Mouse (Mus musculus) adrenal gland, adult 2 months (tissue): ENCODE data around the gene Rabep2. TPM values are rescaled to one million over a fixed set of nuclear protein-coding genes. Genes with fewer than 3 reads are reported as not detected.
"Not testable (repeated sequence)": the region's sequence is repeated elsewhere in the genome, so short reads cannot be mapped to it uniquely, and the experiment has no call there.

Experiments
- DNase-seq: peaks from one replicate; pipeline ENCODE4 v3.0.0; 2021
- long read RNA-seq: library from polyadenylated mRNA; stranded (forward); transcript quantifications from one replicate; pipeline ENCODE4 v2.0.0, GENCODE M21; 2021
- polyA plus RNA-seq: library from polyadenylated mRNA; depleted of rRNA; stranded (reverse); fragments of >200 nt; gene quantifications from 2 replicates; pipeline ENCODE4 v1.2.3, GENCODE M21; 2012; rRNA removed
- total RNA-seq, 2 experiments: library from RNA; stranded (reverse); gene quantifications; 2 replicates each; pipeline ENCODE4 v1.2.3; 2021

Gene Rabep2
- 10 to 100 TPM; 39.5 to 73.6 TPM for total RNA-seq
- polyA plus RNA-seq = 55.5 and 69.8 TPM in 2 replicates
- long read RNA-seq, partial matches to known transcripts = 1 of 18 reads
- long read RNA-seq, other reads (novel, unspliced or antisense) = 16 of 18 reads

DNA sequence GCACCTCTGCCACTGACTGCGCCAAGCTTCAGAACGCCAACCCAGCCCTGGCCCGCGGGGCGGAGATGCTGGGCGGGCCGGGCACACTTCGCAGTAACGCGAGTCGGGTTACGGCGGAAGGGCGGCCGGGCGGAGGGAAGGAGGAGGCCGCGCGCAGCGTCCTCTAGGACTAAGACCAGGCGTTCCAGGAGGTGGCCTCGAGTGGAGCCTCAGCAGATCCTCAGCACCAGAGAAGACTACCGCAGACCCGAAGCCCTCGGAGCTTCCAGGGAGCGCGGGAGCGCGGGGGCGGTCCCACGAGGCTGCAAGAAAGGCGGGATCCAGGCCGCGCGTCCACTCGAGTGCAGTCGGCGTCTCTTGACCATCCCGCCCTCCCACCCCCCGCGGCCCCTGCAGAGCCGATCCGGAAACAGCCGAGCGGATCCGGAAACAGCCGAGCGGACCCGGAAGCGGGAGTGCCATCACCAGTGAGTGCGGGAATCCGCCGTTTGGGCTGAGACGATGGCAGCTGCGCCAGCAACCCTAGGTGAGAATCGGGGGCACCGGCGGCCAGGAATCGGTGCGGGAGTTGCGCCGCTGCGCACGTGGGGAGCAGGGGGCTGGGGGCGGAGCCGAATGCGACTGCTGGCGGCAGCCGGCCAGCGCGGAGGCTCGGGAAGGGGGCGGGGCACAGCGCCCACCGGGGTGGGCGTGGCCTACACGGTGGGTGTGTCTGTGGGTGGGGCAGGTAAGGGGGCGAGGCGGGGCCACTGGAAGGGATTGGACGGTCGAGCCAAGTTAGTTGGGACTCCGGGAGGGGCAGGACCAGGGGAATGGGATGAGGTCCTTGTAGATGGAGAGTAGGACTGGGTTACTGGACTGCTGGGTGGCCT is at the start of gene Rabep2:
Gene Rabep2, plus strand, starts transcription at position 129 of the 872 bp plus-strand sequence.
- DNase-seq = peak; percentile 96

DNA sequence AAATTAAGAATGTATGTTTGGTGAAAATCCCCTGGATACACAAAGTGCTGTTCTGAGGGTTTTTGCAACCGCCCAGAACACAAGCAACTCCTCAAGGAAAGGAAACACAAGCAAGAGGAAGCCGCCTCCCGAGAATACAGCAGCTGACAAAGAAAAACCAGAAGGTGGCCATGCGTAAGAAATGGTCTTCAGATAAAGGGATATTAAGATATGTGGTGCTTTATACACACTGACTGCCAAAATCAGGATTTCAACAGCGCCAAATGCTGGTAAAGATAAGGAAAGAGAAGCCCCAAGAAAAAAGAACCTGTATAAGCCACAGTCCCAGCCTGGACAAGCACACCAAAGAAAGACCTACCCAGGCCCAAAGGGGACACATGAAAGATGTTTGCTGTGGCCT is 45.0 kb upstream of the Rabep2 start:
- DNase-seq = no peak

DNA sequence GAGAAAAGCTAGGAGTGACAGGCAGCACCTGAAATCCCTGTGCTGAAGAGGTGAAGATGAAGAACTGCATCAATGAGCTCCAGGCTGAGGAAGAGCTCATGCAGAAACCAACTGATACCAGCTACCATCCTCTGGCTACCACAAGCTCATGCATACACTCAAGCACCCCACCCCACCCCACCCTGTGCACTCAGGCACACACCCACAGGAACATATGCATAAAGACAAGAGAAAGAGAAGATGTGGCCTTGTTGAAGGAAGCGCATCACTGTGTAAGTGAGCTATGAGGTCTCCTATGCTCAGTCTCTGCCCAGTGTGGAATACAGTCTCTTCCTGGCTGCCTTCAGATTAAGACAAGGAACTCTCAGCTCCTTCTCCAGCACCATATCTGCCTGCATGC is 40.4 kb upstream of the Rabep2 start:
- DNase-seq = no peak

DNA sequence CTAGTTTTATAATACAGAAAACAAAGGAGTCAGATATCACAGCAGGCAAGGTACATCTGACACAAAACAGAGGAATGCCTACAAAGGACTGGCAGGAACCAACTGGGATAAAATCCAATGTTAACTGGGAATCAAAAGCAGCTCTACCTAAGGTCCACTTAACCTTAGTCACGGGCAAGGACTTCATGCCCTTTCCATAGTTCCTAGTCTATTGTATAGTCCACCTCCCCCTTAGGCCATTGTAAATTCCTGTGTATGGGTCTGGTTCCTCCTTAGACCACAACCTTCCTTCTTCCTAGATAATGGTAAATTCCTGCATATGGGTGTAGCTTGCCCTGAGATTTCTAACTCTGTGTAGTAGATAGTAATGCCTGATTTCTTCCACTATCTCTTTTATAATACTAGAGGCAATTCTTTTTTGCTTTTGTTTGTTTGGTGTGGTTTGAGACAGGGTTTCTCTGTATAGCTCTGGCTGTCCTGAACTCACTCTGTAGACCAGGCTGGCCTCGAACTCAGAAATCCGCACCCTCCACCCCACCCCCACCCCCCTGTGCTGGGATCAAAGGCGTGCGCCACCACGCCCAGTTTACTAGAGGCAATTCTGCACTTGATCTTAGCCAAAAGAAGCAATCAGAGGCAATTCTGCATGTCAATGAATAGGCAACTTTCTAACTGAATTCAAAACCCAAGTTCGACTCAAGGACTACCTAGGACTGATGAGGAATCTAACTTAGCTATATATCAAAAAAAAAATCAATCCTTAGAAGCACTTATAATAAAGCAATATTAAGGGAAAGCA is 36.3 kb upstream of the Rabep2 start:
- not testable (repeated sequence) for DNase-seq

DNA sequence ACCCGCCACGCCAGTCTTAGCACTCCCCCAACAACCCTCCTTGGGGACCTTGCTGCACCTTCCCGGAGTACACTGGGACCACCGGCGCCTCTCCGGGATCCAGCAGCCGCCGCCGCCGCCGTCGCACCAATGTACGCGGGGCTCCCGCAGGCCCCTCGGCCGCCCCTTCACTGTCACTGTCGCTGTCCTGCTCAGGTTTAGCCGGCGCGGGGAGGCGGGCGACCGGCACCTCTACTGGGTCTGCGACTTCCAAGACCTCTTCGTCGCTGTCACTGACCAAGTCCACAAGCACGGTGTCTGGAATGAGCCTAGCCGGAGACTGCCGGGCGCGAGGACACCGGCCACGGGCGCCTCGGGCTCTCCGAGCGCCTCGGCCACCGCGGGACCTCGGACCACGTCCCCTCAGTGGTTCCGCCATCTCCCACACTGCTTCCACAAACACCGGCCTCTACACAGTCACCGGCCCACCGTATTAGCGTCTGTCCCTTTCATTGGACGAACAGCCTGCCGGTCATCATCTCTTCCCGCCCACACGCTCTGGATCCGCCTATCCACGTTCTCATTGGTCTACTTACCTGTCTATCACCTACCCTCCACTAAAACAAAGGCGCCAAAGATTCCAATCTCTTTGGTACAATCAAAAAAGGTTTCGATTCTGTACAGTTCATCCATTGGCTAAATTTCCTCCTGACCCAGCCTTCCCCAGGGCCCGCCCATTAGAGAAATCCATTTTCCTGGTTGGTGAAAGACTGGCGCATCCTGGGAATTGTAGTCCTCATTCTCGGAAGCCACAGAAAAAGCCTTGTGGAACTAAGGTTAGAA is 32.0 kb upstream of the Rabep2 start, which contains the start of gene Nfatc2ip:
Gene Nfatc2ip, minus strand, starts transcription at position 440 of the 822 bp plus-strand sequence.
- DNase-seq = peak; percentile 96

DNA sequence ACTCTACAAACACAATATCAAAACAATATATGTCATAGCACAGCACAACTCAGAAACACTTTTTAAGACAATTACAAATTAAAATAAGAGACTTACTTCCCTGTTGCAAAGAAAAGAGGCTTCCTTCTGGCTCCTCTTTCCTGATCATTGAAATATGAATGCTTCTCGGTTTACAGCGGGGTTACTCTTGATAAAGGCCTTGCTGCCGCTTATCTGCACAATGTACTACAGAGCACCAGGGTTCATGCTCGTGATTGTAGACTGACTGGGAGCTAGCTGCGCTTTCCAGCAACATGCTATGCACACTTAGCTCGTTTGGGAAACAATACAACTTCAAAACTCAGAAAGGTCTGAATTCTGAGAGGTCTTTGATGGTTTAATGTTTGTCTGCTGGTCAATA is 31.3 kb upstream of the Rabep2 start:
- DNase-seq = no peak

DNA sequence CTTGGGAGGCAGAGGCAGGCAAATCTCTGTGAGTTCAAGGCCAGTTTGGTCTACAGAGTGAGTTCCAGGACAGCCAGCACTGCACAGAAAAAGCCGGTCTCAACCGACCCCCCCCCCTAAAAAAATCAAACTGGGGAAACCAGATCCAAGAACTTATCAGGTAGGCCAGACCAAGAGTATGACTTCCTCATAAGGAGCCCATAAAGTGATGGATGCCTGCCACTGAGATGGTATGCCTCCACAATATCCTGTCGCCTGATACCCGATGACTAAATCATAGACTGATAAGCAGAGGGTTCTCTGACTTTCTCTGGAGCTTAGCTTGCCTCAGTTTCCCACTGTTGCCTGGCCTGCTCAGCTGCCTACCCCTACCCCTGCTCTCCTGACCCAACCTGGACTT is 30.7 kb upstream of the Rabep2 start:
- no peak for DNase-seq

DNA sequence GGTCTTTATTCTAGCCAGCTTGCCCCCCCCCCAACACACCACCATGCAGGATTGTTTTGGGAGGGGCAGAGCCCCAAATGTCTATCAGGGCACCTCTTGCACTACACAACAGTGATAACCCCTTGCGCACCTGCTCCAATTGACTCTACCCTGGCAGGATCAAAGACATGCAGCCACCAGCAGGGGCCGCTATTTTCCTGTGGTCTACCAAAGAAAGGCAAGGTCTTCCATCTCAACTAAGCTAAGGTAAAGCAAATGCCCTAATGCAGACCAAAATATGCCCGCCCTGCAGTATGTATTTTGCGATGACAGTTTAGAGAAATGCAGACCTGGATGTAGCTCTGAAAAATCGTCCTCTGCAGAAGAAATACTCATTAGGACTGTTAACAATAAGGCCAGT is 29.0 kb upstream of the Rabep2 start:
- DNase-seq = peak; percentile 85

DNA sequence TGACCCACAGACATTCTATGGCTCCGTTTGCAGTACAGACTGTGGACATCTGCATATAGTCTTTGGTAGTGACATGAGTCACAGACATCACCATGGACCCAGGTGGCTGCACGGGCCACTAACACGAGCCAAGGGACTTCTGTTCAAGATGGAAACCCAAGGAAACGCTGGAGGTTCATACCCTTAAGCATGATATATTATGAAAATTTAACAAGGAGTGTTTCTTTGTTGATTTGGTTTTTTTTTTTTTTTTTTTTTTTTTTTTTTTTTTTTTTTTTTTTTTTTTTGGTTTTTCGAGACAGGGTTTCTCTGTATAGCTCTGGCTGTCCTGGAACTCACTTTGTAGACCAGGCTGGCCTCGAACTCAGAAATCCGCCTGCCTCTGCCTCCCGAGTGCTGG is 26.0 kb upstream of the Rabep2 start:
- not testable (repeated sequence) for DNase-seq

DNA sequence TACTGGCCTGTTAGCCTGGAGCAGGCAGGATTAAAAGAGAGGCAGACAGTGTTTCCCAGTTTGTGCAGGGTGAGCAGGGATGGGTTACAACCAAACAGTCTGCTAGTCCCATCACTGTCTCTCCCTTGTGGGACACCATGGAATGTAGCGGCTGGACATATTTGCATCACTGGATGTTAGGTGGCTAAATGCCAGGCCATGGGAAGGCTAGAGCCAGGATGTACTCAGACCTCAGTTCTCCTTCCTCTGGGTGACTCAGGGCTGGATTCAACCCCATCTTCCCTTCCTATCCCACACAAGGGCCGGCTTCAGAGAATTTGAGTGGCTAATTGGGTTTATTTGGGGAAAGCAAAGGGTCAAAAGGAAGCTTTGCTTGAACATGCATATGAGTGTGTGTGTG is 19.9 kb upstream of the Rabep2 start:
- no peak for DNase-seq

DNA sequence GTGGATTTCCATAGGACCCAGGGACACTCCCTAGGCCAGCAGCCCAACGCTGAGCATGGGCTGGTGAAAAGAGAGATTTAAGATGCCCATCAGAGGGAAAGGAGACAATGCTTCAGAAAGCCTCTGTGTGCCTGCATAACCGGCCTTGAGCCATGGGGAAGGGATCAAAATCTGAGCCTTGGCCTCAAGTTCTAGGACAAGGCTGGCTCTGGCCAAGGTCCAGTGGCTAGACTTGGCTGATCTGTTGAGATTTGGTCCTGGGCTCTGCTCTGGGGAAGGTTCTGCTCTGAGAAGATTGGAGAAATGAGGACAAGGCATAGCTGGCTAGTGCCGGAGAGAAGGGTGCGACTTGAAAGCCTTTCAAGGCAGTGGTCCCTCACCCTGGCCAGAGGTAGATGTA is 17.5 kb upstream of the Rabep2 start:
- peak; percentile 51 for DNase-seq

DNA sequence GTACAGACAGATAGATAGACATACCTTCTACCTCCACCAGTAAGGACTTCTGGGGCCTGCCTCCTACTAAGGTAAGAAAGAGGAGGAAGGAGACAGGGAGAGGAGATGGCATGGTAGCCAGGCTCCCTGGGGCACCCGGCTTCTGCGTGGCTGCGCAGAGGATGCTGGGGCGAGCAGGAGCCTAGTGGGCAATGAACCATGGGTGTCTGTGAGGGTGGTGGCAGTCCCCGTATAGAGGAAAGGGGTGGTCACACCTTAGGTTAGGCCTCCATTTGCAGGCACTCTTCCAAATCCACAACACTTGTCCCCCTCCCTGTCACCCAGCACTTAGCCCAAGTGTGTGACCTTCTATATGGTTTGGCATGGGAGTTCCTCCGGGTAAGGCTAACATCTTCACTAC is 13.8 kb upstream of the Rabep2 start, which contains the start of gene Cd19:
Gene Cd19, minus strand, starts transcription at position 165 of the 400 bp plus-strand sequence.
- no peak for DNase-seq

DNA sequence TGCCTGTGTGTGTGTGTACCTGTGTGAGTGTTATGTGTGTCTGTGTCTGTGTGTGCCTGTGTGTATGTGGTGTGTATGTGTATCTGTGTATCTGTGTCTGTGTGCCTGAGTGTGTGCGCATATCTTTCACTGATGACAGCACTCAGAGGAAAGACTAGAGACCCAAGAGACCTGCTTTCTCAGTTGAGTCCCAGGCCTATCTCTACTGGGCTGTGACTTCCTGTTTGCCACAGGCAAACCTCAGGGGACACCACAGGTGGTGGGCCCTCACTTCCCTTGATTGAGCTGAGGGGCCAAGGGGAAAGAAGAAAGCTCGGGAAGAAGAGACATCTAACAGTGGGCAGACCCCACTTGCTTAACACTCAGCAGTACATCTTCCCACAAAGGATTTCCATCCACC is 11.9 kb upstream of the Rabep2 start:
- DNase-seq = no peak

DNA sequence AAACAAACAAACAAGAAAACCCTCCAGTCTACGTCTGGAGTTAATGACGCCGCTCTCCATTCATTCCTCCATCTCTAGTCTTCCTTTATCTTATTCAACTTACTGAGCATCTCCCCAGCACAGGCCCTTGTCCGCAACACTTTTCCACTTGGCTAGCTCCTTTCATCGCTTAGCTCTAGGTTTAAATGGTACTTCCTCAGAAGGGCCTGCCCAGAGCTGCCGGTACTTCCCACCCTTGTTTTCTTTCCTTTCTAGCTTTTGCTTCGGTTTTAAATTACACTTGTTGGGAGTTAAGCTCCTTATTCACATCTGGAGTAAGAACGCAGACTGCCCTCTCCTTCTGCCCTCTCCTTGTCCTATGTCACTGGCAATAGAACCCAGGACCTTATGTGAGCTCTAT is 11.5 kb upstream of the Rabep2 start:
- no peak for DNase-seq

DNA sequence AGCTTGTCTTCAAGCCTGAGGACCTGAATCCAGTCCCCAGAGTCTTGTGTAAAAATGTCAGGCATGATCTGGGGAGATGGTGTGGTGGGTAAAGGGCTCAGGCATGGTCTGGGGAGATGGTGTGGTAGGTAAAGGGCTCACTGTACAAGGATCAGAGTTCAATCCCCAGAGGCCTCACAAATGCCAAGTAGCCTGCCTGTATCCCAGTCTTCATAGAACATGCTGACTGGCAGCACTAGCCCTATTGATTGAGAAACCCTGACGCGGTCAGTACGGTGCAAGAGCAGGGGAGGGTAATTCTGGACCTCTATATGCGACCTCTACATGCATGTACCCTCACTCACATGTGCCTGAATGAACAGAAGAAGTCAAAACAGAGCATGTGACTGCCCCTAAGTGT is 11.0 kb upstream of the Rabep2 start:
- no peak for DNase-seq

DNA sequence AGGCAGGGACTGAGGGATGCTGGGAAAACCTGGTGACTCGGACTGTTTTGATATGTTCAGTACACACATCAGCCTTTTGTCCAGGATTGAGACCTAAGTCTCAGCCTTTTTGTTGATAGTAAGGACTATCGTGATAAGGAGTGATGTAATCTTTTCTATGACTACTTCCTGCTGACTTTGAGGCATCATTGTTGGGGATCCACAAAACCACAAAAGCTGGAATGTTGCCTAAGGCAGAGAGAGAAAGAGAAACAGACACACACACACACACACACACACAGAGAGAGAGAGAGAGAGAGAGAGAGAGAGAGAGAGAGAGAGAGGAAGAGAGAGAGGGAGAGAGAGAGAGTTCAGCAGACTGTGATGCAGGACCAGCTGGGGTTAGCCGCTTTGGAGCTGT is 10.1 kb upstream of the Rabep2 start:
- no peak for DNase-seq

DNA sequence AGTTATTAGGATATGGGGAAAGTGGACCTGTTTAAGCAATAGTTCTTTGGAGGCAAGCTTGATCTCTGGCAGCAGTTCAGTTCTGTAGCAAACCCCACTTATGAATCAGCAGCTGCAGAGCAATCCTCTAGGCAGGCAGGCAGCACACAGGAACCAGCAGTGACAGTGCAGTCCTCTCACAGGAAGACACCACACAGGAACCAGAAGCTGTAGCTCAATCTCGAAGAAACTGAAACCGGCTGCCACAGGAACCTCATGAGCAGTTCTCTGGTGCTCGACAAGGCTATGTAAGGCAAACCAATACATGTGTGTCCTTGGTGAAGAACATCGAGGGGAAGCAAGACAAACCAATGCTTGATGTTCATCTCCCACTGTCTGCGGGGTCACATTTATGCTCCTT is 6.8 kb upstream of the Rabep2 start:
- DNase-seq = no peak

DNA sequence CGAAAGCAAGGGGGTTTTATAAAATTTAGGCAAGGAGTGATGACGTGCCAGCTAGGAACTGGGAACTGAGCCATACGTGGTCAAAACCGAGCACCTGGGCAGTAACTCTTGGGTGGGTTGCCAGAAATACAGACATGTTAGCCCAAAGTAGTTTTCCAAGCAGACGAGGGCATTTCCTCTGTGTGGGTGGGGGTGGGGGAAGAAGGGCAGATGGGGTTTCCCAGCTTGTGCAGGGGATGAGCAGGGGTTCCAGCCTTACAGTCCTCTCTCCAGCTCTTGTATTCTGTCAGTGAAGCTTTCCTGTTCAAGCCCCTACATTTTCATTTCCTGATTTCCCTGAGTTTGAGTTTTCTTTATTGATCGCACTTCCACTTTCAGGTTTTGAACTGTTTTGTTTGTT is 4.4 kb upstream of the Rabep2 start:
- no peak for DNase-seq

DNA sequence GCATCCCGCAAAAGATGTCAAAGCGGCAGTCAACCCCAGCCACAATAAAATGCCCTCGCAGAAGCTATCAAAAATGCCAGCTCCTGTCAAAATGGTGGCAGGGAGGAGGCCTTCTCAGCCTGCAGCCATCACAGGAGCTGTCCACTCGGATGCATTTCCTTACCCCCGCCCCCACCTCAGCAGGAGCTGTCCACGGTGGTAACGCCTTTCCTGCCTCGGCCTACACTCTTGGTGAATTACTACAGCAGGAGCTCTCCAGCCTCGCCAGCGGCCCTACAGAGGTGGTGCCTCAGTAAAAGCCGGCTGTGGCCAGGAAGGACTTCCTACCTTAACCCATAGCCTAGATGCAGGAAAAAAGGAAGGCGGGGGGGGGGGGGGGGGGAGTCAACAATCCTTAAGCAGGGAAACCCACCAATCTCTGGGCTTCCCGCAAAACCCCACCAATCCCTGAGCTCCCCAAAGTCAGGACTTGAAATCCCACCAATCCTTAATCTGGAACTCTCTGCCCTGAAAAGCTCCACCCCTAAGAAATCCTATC is 1.2 kb upstream of the Rabep2 start:
- DNase-seq = no peak

DNA sequence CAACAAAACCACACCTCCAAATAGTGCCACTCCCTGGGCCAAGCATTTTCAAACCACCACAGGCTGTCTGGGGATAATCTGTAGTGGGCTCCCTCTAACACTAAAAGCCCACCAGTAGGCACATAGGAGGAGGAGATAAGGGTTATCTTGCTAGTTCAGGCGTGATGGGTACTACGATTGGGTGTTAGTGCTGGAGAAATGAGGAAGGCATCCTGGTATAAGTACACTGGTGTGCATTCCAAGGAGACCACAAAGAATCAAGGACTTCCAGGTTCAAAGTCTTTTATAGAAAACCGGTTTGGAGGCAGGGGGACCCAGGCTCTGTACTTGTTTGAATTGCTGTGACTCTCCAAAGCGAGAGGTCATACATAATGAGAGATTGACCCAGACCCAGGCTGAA is 405 bp upstream of the Rabep2 start:
- no peak for DNase-seq

DNA sequence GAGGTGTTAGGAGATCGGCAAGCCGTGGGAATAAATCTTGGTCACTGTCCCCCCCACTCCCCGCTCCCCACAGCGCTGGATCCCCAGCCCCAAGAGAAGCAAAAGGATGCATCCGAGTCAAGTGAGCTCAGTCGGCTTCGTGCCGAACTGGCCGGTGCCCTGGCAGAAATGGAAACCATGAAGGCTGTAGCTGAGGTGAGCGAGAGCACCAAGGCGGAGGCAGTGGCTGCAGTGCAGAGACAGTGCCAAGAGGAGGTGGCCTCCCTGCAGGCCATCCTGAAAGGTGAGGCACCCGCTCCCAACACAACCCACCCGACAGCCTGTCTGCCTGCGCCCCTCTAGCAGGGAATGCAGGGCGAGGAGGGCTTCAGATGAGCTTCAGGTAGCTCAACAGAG is 942 bp downstream of the Rabep2 start:
- DNase-seq = no peak

DNA sequence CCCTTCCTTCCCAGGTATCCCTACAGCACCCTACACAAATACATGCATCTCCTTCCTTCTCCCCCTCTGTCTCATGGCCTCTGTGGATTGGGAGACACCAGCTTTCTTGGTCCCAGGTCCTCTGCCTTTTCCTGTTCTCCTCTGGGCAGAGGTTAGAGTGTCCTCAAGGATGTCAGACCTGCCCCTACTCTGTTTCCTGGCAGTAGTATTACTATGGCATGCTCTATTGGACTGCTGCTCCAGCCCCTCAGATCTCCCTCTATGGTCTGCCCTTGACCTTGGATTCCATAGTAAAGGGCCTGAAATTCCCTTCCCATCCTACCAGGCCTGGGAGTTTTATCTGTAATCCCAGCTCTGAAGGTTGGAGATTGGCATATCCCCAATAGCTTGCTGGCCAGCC is 1.6 kb downstream of the Rabep2 start:
- peak; percentile 25 for DNase-seq
